Mouse (Mus musculus) midbrain, postnatal 0 days (tissue): ENCODE measurements around the gene Usp19. TPM values are rescaled to one million over a fixed set of nuclear protein-coding genes. Genes with fewer than 3 reads are reported as not detected.
A peak's percentile ranks its signal among the peaks of the same experiment; 100 is the strongest.

ENCODE experiments used
- ATAC-seq: fragments of 200-750 bp; cut with Nextera tagmentation; 2 replicates; pipeline ENCODE4 v1.8.0; 2017; ENCODE audit warnings: moderate number of reproducible peaks, mild to moderate bottlenecking, moderate TSS enrichment, moderate library complexity; ENCODE audit not compliant: low FRiP score
- DNase-seq: peaks from one replicate; pipeline ENCODE4 v3.0.0-alpha.2; 2015; ENCODE audit warnings: low spot score
- H3K27ac ChIP-seq: fragments of 300-500 bp; sonication (generic); 2 replicates; pipeline ENCODE4 v1.5.1; 2014; ENCODE audit warnings: low read depth, mild to moderate bottlenecking, low read length, mixed read lengths
- H3K27me3 ChIP-seq: fragments of 300-500 bp; sonication (generic); 2 replicates; pipeline ENCODE4 v1.6.1; 2014; ENCODE audit warnings: low read length, control low read depth, mixed read lengths; ENCODE audit not compliant: insufficient read depth
- H3K36me3 ChIP-seq: fragments of 300-500 bp; sonication (generic); 2 replicates; pipeline ENCODE4 v1.6.1; 2014; ENCODE audit warnings: low read length, control low read depth, mixed read lengths; ENCODE audit not compliant: insufficient read depth
- H3K4me1 ChIP-seq: fragments of 300-500 bp; sonication (generic); 2 replicates; pipeline ENCODE4 v1.6.1; 2014; ENCODE audit warnings: mild to moderate bottlenecking, control low read depth, antibody characterized with exemption, low read length, mixed read lengths; ENCODE audit not compliant: insufficient read depth
- H3K4me2 ChIP-seq: fragments of 300-500 bp; sonication (generic); 2 replicates; pipeline ENCODE4 v1.6.1; 2014; ENCODE audit warnings: low read depth, mild to moderate bottlenecking, low read length, mixed read lengths; ENCODE audit not compliant: poor library complexity, severe bottlenecking
- H3K4me3 ChIP-seq: fragments of 300-500 bp; sonication (generic); 2 replicates; pipeline ENCODE4 v1.5.1; 2014; ENCODE audit warnings: low read depth, mild to moderate bottlenecking, low read length, moderate library complexity
- H3K9ac ChIP-seq: fragments of 300-500 bp; sonication (generic); replicated peaks from 2 replicates; pipeline ENCODE4 v1.6.1; 2014; ENCODE audit warnings: mild to moderate bottlenecking, low read length, moderate library complexity, mixed read lengths; ENCODE audit not compliant: poor library complexity, severe bottlenecking
- H3K9me3 ChIP-seq: fragments of 300-500 bp; sonication (generic); 2 replicates; pipeline ENCODE4 v1.6.1; 2016; ENCODE audit warnings: low read length, control low read depth
- CTCF ChIP-seq: IDR thresholded peaks from 2 replicates; pipeline ENCODE4 v1.5.1; 2016; ENCODE audit warnings: antibody characterized with exemption, mild to moderate bottlenecking
- WGBS: fragments of 180-500 bp; shearing (Covaris S2); extraction: QIAGEN DNeasy Blood & Tissue Kit; methylation state at CpG from one replicate; pipeline ENCODE4 v1.1.7; 2014; 5-methylcytosine and 5-hydroxymethylcytosine counted together
- polyA plus RNA-seq: library from polyadenylated mRNA; unstranded; fragments of >200 nt; fragmentation: Nextera tagmentation; extraction: Ambion mirVana; gene quantifications from 2 replicates; pipeline ENCODE4 v1.2.1, GENCODE M21; 2015
- total RNA-seq: library from RNA; depleted of rRNA; stranded (reverse); fragments of >200 nt; gene quantifications from 2 replicates; pipeline ENCODE4 v1.2.3, GENCODE M21; 2014

Usp19 gene
- total and polyA plus RNA-seq, 2 experiments from 2014 or later: 50.7 to 113 TPM

GRCm38 (mm10) chr9:108493246-108493645 lies 2.8 kb downstream of the Usp19 start:
- no peak for TF ChIP-seq CTCF
- Histone ChIP-seq H3K4me2 (no peak overlapping the region), H3K4me3 (no peak overlapping the region), H3K9me3 (no peaks in the 10 kb centered on the region), H3K9ac (no peak overlapping the region), H3K27ac (no peak overlapping the region), H3K36me3 (peaks cover 57% of the 10 kb centered on the region), H3K27me3 (no peaks in the 10 kb centered on the region), H3K4me1 (0 out of 2 replicates have a peak, but pooled peaks cover 9% of the 10 kb centered on the region)
- DNase-seq (no peak), ATAC-seq (no peak)
- WGBS: 97% methylated on average over 8 of the region's 8 CpGs

- Histone ChIP-seq H3K4me2 (no peak overlapping the region), H3K9me3 (no peaks in the 10 kb centered on the region), H3K9ac (no peak overlapping the region), H3K4me3 (no peak overlapping the region), H3K36me3 (peaks cover 67% of the 10 kb centered on the region), H3K4me1 (0 out of 2 replicates have a peak, but pooled peaks cover 9% of the 10 kb centered on the region), H3K27me3 (no peaks in the 10 kb centered on the region), H3K27ac (no peak overlapping the region)
- no peak for TF ChIP-seq CTCF
- ATAC-seq (no peak), DNase-seq (no peak)
- WGBS: 95% methylated on average over 19 of the region's 19 CpGs
Observed at GRCm38 (mm10) chr9:108494146-108494825, 3.9 kb downstream of the Usp19 start.

GRCm38 (mm10) chr9:108494905-108495304 lies 4.5 kb downstream of the Usp19 start:
- Histone ChIP-seq H3K4me1 (0 out of 2 replicates have a peak, but pooled peaks cover 8% of the 10 kb centered on the region), H3K27ac (no peak overlapping the region), H3K9me3 (no peaks in the 10 kb centered on the region), H3K9ac (no peak overlapping the region), H3K36me3 (peaks cover 74% of the 10 kb centered on the region), H3K27me3 (no peaks in the 10 kb centered on the region), H3K4me2 (no peak overlapping the region), H3K4me3 (no peak overlapping the region)
- ATAC-seq (no peak), DNase-seq (no peak)
- TF ChIP-seq CTCF: no peak
- 86% methylated on average over 10 of the region's 10 CpGs for WGBS

- H3K4me2 ChIP-seq: no peak overlapping the region
- no peaks in the 10 kb centered on the region for H3K27me3 ChIP-seq
- 93% methylated on average over 7 of the region's 7 CpGs for WGBS
- peaks cover 79% of the 10 kb centered on the region for H3K36me3 ChIP-seq
- no peaks in the 10 kb centered on the region for H3K9me3 ChIP-seq
- H3K4me1 ChIP-seq: no peaks in the 10 kb centered on the region
- no peak overlapping the region for H3K27ac ChIP-seq
- no peak for TF ChIP-seq CTCF
- no peak overlapping the region for H3K9ac ChIP-seq
- ATAC-seq (no peak), DNase-seq (no peak)
- H3K4me3 ChIP-seq: no peak overlapping the region
Observed at GRCm38 (mm10) chr9:108499231-108499630, 8.8 kb downstream of the Usp19 start.

GRCm38 (mm10) chr9:108499943-108500342 lies 9.5 kb downstream of the Usp19 start:
- Histone ChIP-seq H3K4me1 (no peaks in the 10 kb centered on the region), H3K27me3 (no peaks in the 10 kb centered on the region), H3K9me3 (no peaks in the 10 kb centered on the region), H3K36me3 (peaks cover 72% of the 10 kb centered on the region), H3K27ac (no peak overlapping the region), H3K4me2 (no peak overlapping the region), H3K4me3 (no peak overlapping the region), H3K9ac (no peak overlapping the region)
- no peak for TF ChIP-seq CTCF
- DNase-seq: no peak
- no peak for ATAC-seq
- WGBS: 96% methylated on average over 15 of the region's 15 CpGs

DNA sequence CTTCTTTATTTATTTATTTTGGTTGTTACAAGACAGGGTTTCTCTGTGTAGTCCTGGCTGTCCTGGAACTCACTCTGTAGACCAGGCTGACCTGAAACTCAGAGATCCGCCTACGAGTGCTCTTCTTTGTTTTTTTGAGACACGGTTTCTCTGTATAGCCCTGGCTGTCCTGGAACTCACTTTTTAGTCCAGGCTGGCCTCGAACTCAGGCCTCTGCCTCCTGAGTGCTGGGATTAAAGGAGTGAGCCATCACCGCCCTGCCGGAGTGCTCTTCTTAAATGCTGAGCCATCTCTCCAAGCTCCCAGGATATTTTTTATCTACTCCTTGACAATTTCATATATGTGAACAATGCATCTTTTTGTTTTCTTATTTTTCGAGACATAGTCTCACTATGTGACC lies 16.5 kb downstream of the Usp19 start:
- H3K4me3 ChIP-seq: peak overlapping the region; percentile 45; the same call in 1 of the 2 replicates
- H3K4me2 ChIP-seq: peak overlapping the region; percentile 77; the same call in 1 of the 2 replicates
- peak overlapping the region; percentile 53; the same call in 1 of the 2 replicates for H3K27ac ChIP-seq
- no peak for ATAC-seq
- no peaks in the 10 kb centered on the region for H3K27me3 ChIP-seq
- no peak for DNase-seq
- H3K4me1 ChIP-seq: peaks cover 9% of the 10 kb centered on the region; the same call in 1 of the 2 replicates
- no peak overlapping the region for H3K9ac ChIP-seq
- H3K36me3 ChIP-seq: peaks cover 17% of the 10 kb centered on the region
- no peaks in the 10 kb centered on the region for H3K9me3 ChIP-seq
- no peak for TF ChIP-seq CTCF
- WGBS: 92% methylated on average over 7 of the region's 7 CpGs
